Mouse (Mus musculus): ENCODE data around the gene Ppp1r1b.

The Ppp1r1b gene

GRCm38 (mm10) chr11:98348083-98348961 is at the start of gene Ppp1r1b:
Ppp1r1b (plus strand) TSS chr11:98348404.
- no peak for DNase-seq (ENCODE audit: low read depth)

- DNase-seq (ENCODE audit: low read depth): no peak
Observed at GRCm38 (mm10) chr11:98298484-98299205, 49.6 kb upstream of the Ppp1r1b start.

GRCm38 (mm10) chr11:98313790-98314323 is 34.3 kb upstream of the Ppp1r1b start:
- DNase-seq (ENCODE audit: low read depth): peak; percentile 47

- DNase-seq (ENCODE audit: low read depth): no peak
Observed at GRCm38 (mm10) chr11:98317479-98317878, 30.7 kb upstream of the Ppp1r1b start.

GRCm38 (mm10) chr11:98318421-98319116 is 29.6 kb upstream of the Ppp1r1b start:
- no peak for DNase-seq (ENCODE audit: low read depth)

- no peak for DNase-seq (ENCODE audit: low read depth)
Observed at GRCm38 (mm10) chr11:98319120-98319519, 29.1 kb upstream of the Ppp1r1b start.

- DNase-seq (ENCODE audit: low read depth): no peak
Observed at GRCm38 (mm10) chr11:98319544-98319943, 28.7 kb upstream of the Ppp1r1b start.

- DNase-seq (ENCODE audit: low read depth): no peak
Observed at GRCm38 (mm10) chr11:98319944-98320343, 28.3 kb upstream of the Ppp1r1b start.

- DNase-seq (ENCODE audit: low read depth): no peak
Observed at GRCm38 (mm10) chr11:98320381-98320780, 27.8 kb upstream of the Ppp1r1b start.

- DNase-seq (ENCODE audit: low read depth): no peak
Observed at GRCm38 (mm10) chr11:98320806-98321676, 27.2 kb upstream of the Ppp1r1b start.

- DNase-seq (ENCODE audit: low read depth): no peak
Observed at GRCm38 (mm10) chr11:98321677-98322003, 26.6 kb upstream of the Ppp1r1b start.

GRCm38 (mm10) chr11:98322159-98322558 is 26.0 kb upstream of the Ppp1r1b start:
- DNase-seq (ENCODE audit: low read depth): no peak

- DNase-seq (ENCODE audit: low read depth): no peak
Observed at GRCm38 (mm10) chr11:98323136-98323866, 24.9 kb upstream of the Ppp1r1b start.

GRCm38 (mm10) chr11:98323933-98324332 is 24.3 kb upstream of the Ppp1r1b start:
- peak; percentile 46 for DNase-seq (ENCODE audit: low read depth)

GRCm38 (mm10) chr11:98325191-98325820 is 22.9 kb upstream of the Ppp1r1b start:
- no peak for DNase-seq (ENCODE audit: low read depth)

- no peak for DNase-seq (ENCODE audit: low read depth)
Observed at GRCm38 (mm10) chr11:98325821-98326218, 22.4 kb upstream of the Ppp1r1b start.

- no peak for DNase-seq (ENCODE audit: low read depth)
Observed at GRCm38 (mm10) chr11:98326741-98327135, 21.5 kb upstream of the Ppp1r1b start.

- no peak for DNase-seq (ENCODE audit: low read depth)
Observed at GRCm38 (mm10) chr11:98327136-98328030, 20.8 kb upstream of the Ppp1r1b start.

- DNase-seq (ENCODE audit: low read depth): no peak
Observed at GRCm38 (mm10) chr11:98328031-98328370, 20.2 kb upstream of the Ppp1r1b start.
